Mouse (Mus musculus) MEL-GATA-1-ER (cell line): ENCODE results near the gene St3gal3.

Experiments used
- DNase-seq: peaks from one replicate; pipeline ENCODE4 v3.0.0-alpha.2; 2012; ENCODE audit warnings: low read depth; ENCODE audit errors: extremely low read depth

The St3gal3 gene

GRCm38 (mm10) chr4:118057076-118057475 lies 77.6 kb downstream of the St3gal3 start:
- no peak for DNase-seq

- DNase-seq: no peak
These were observed 80.1 kb downstream of the St3gal3 start for GRCm38 (mm10) chr4:118054615-118055014.

- no peak for DNase-seq
These were observed 80.8 kb downstream of the St3gal3 start for GRCm38 (mm10) chr4:118053904-118054303.

- DNase-seq: no peak
These were observed 85.0 kb downstream of the St3gal3 start for GRCm38 (mm10) chr4:118049606-118050302.

GRCm38 (mm10) chr4:118044510-118044909 lies 90.2 kb downstream of the St3gal3 start:
- DNase-seq: no peak

GRCm38 (mm10) chr4:118043331-118044002 lies 91.2 kb downstream of the St3gal3 start:
- DNase-seq: peak; percentile 56

- no peak for DNase-seq
These were observed 91.9 kb downstream of the St3gal3 start for GRCm38 (mm10) chr4:118042671-118043320.

GRCm38 (mm10) chr4:118041145-118041544 lies 93.6 kb downstream of the St3gal3 start:
- DNase-seq: no peak

- no peak for DNase-seq
These were observed 94.1 kb downstream of the St3gal3 start for GRCm38 (mm10) chr4:118040650-118041049.

GRCm38 (mm10) chr4:118039964-118040363 lies 94.8 kb downstream of the St3gal3 start:
- DNase-seq: no peak

GRCm38 (mm10) chr4:118038023-118038422 lies 96.7 kb downstream of the St3gal3 start:
- DNase-seq: no peak

- DNase-seq: no peak
These were observed 97.3 kb downstream of the St3gal3 start for GRCm38 (mm10) chr4:118037406-118037805.

GRCm38 (mm10) chr4:118036531-118036930 lies 98.2 kb downstream of the St3gal3 start:
- DNase-seq: no peak

- DNase-seq: no peak
These were observed 99.6 kb downstream of the St3gal3 start for GRCm38 (mm10) chr4:118035090-118035489.

GRCm38 (mm10) chr4:118033026-118033425 lies 101.7 kb downstream of the St3gal3 start:
- DNase-seq: no peak

- no peak for DNase-seq
These were observed 102.9 kb downstream of the St3gal3 start for GRCm38 (mm10) chr4:118031776-118032170.

GRCm38 (mm10) chr4:118031132-118031775 lies 103.5 kb downstream of the St3gal3 start:
- DNase-seq: no peak

GRCm38 (mm10) chr4:118030330-118030729 lies 104.4 kb downstream of the St3gal3 start:
- no peak for DNase-seq

- no peak for DNase-seq
These were observed 104.8 kb downstream of the St3gal3 start for GRCm38 (mm10) chr4:118029892-118030291.

GRCm38 (mm10) chr4:118028994-118029393 lies 105.7 kb downstream of the St3gal3 start:
- no peak for DNase-seq

- no peak for DNase-seq
These were observed 108.8 kb downstream of the St3gal3 start for GRCm38 (mm10) chr4:118025931-118026330.

GRCm38 (mm10) chr4:118025381-118025780 lies 109.3 kb downstream of the St3gal3 start:
- no peak for DNase-seq
